ENCODE assay signal across 25 mouse cellular contexts in the genomic region with DNA sequence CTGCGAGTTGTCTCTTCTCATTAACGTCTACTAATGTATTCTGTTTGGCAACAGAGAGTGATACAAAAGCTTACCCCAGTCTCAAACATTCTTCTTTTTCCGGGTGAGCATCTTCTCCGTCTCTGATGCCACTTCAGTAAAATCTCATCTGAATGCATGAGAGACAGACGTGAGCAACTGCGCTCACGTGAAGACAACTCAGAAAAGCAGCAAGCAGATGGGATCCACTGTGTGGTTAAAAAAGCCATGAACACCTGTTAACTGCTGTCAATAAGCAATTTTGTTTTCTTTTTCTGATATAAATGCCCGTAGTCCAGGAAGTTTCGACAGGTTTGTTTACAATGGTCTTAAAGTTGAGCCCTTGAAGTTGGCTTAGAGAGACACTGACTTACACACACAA. TPM values are rescaled to one million over a fixed set of nuclear protein-coding genes. Genes with fewer than 3 reads are reported as not detected.
"Had no signal": no experiment of that assay in that cellular context is flagged by ENCODE, and none has a peak within 500 bp of the region (broad histone marks: within the 10 kb centered on the region; RNA-seq: fewer than 3 reads in every experiment).

No protein-coding gene starts in this region.

- H3K36me3 ChIP-seq: liver, embryonic 15.5 days; lung, embryonic 15.5 days; midbrain, embryonic 13.5 days; midbrain, embryonic 15.5 days; neural tube, embryonic 13.5 days; neural tube, embryonic 15.5 days; stomach, embryonic 15.5 days had no signal

- H3K27ac ChIP-seq: liver, embryonic 15.5 days; lung, embryonic 15.5 days; macrophage; midbrain, embryonic 13.5 days; neural tube, embryonic 13.5 days; stomach, embryonic 15.5 days; stomach, postnatal 0 days had no signal

- H3K4me3 ChIP-seq: liver, embryonic 15.5 days; lung, embryonic 15.5 days; stomach, embryonic 15.5 days had no signal

- H3K27me3 ChIP-seq: midbrain, embryonic 15.5 days had no signal

- DNase-seq: liver, postnatal 0 days; lung, adult 2 months; lung, postnatal 14 days; lung, postnatal 36 days; retina, postnatal 1 day; right cerebral cortex, adult 18-20 months; thymus, adult 2 months; thymus, postnatal 25 days had no signal

RNA-seq across cellular contexts. Expression of a gene that starts 5.7 kb away (rescaled TPM):
- total RNA-seq: megakaryocyte progenitor cell, adult 5-6 weeks; midbrain, postnatal 0 days; monocyte, adult 5-6 weeks had no signal
- polyA plus RNA-seq: liver, embryonic 15.5 days; liver, postnatal 0 days; lung, adult 2 months; lung, embryonic 15.5 days; lung, postnatal 0 days; macrophage; midbrain, embryonic 11.5 days; midbrain, embryonic 13.5 days; midbrain, embryonic 15.5 days; neural tube, embryonic 11.5 days; neural tube, embryonic 13.5 days; neural tube, embryonic 15.5 days; spleen, adult 2 months; stomach, embryonic 15.5 days; stomach, postnatal 0 days; testis, adult 2 months; thymus, adult 2 months had no signal

RNA-seq across cellular contexts. Expression of a gene that starts 42.0 kb away (rescaled TPM):
- total RNA-seq: monocyte, adult 5-6 weeks had no signal
